Mouse (Mus musculus): Measurements from ENCODE around the gene Smap1.
"Not testable (repeated sequence)": the region's sequence is repeated elsewhere in the genome, so short reads cannot be mapped to it uniquely, and the experiment has no call there.

Smap1 gene

DNA sequence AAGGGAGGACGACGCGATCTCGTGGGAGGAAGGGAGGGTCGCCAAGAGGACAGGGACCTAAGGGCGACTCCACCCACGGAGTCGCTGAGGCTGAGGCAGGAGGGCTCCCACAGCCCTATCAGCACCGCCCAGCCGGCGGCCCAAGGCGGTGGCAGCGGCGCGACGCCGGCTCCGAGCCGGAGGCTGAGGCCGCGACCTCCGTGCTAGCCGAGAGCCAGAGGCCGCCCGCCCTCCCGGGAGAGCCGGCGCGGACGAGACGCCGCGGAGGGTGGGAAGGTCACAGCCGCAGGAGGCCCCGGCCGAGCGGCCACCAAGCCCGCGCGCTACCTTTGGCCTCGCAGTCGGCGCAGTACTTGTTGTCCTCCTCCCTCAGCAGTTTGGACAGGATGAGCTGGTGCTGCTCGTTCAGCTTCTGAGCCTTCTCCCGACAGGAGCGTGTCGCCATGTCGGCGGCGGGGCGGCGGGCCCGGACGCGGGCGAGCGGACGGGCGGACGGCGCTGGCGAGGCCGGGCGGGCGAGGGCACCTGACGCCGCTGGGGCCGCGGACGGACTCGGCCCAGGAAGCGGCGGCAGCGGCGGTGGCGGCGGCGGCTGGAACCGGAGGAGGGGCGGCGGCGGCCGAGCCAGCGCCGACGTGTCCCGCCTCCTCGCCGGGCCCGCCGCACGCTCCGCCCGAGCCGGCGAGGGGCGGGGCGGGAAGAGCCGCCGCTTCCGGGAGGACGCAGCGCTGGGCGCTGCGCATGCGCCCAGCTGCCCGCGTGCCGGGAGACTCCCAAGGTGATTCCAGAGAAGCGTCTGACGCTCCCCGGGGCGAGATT lies at the start of gene Smap1:
TSS of gene Smap1 (minus strand) at position 607 of the 819 bp plus-strand sequence.
- DNase-seq (ENCODE audit: low spot score in 2 of 2), result peak; percentile 52 to 69

DNA sequence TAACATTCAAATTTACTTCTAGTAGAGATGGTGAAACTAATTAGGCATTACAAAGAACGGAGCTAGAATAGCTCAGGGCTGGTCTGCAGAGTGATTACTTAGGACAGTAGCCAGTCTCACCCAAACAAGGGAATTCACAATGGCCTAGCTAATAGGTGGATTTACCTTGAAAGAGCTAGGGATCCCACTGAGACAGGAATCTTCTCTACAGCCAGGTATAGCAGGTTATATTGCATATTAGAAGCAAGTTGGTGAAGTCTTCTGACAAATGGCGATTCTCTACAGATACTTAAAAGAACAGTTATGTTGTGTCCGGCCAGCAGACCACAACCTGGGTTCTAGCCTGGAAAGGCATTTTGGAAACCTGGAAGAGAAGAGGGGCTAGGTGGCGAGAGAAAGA lies 49.0 kb upstream of the Smap1 start:
- not testable (repeated sequence) for DNase-seq (ENCODE audit: low spot score in 2 of 2)

DNA sequence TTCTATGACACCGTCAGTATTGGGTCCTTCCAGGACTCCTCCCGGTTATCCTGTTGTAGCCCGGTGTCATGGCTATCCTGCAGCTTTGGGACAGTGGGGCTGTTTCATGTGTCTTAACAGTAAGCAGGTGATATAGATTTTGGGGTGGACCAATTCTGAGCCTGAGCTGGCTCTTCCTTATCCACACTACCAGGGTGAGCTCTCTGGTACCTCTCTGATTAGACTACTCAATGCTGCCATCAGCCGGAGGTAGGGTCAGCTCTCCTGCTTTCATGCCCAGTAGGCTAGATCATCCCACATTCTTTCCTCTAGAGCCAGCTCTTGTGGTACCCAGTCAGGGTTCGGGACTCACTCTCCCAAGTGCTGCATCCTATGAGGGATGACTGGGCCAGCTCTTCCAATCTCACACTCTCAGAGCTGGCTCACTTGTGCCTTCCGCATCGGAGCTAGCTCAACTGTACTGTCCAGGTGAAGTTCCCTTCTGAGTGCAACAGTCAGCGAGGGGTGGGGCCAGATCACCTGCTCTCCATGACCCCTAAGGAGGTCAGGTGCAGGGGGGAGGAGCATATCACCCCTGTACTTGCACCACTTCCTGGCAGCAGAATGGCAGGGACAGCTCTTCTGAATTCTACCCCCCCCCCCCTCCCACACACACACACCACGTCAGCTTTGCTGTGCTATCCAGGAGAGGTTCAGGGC lies 46.1 kb upstream of the Smap1 start:
- no peak for DNase-seq (ENCODE audit: low spot score in 2 of 2)

DNA sequence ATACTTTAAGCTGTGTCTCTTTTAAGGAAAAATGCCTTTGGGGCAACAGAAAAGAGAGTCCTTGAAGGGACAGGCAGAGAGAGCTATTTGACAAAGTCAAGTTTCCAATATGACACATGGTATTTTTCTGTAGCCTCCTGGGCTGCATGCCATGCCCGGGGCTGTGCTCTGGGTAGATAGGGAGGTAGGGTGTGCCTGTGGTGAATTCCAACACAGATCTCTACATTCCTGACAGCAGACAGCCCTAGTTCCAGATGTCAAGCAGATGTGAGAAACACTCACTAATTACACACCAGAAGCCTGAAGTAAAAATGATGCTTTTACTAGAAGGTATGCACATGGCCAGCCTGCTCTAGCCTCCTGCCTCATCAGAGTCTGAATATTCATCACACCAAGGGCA lies 44.1 kb upstream of the Smap1 start:
- DNase-seq (ENCODE audit: low spot score in 2 of 2), result no peak

DNA sequence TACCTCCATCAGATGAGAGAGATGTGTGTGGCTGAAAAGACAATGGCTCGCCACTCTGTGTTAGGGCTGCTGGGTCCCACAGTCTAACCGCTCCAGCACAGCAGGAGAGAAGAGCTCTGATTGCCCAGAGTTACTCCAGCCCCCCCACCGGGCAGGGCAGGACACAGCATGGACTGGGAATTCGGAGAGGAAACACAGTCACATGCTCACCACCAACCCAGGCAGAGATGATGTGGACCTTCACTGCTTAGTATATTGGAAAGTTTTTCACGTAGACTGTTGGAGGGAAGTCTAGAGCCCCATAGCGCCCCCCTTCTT lies 37.3 kb upstream of the Smap1 start:
- DNase-seq (ENCODE audit: low spot score in 2 of 2), result no peak

DNA sequence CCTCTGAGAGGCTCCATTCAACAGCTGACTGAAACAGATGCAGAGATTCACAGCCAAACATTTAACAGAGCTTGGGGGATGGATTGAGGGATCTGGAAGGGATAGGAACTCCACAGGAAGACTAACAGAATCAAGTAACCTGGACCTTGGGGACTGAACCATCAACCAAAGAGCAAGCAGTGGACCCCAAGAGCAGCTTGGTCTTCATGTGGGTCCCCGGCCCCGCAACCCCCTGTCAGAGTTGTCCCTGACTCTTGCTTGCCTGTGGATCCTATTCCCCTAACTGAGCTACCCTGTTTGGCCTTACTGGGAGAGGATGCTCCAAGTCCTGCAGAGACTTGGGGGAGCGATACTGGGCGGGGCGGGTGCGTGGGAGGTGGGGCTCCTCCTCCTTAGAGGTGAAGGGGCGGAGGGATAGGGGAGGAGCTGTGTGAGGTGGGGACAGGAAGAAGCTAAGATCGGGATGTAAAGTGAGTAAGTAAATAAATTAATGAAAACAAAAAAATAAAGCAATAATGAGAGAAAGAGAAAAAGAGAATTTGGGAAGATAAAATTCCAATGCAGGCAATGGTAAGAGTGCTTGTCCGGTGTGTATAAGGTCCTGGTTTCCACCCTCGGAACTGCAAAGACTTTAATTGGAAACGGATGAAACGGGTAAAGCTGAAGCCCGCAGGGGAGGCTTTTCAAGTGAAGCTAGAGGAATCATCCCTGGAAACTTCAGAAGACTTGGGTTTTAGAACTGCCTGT lies 36.7 kb upstream of the Smap1 start:
- DNase-seq (ENCODE audit: low spot score in 2 of 2), result no peak

DNA sequence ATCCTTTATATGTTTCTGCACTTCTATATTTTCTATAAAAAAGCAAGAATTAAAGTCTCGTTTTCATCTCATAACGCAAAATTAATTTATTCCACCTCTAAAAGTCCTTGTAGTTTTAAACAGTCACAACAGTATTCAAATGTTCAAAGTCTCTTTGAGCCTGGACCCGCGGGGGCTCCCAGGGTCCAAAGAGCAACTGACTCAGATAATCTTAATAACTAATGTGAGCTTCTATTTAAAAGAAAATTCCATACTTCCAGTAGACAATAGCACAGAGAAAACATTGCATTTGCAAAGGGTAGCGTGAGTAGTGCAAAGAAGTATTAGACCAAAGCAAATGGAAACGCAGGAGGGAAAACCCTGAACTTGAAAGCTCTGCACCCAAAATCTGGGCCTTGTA lies 36.0 kb upstream of the Smap1 start:
- no peak for DNase-seq (ENCODE audit: low spot score in 2 of 2)

DNA sequence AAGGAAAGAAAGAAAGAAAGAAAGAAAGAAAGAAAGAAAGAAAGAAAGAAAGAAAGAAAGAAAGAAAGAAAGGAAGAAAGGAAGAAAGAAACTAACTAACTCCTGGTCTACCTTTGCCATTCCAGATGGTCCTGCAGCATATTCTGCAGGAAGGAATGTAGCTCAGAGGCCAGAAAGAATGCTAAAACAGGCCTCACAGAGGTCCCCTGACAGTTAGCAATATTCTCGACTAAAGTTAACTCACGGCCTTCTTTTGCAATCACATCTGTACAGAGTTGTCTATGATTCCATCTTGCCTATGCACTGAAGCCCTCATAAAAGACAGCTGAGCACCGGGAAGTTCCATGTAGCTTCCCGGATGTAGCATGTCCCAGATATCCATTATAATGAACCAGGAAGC lies 33.4 kb upstream of the Smap1 start:
- no peak for DNase-seq (ENCODE audit: low spot score in 2 of 2)

DNA sequence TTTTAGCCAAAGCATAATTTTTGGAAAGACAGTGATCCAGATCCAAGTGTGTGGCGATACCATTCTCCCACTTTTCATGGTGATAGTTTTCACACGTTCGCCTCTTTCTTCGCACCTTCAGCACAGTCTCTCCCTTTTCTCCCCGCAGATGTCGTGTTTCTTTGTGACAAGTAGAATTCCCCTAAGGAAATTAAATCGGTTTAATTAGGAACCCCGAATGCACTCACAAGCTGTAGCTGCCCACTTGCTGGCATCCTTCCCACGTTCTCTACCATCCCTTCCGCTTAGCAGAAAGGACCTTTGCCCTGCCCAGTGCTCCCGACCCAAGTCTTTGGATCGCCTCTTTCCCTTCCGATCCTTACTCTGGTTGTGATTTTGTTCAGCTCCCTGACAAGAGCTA lies 31.8 kb upstream of the Smap1 start:
- DNase-seq (ENCODE audit: low spot score in 2 of 2), result no peak

DNA sequence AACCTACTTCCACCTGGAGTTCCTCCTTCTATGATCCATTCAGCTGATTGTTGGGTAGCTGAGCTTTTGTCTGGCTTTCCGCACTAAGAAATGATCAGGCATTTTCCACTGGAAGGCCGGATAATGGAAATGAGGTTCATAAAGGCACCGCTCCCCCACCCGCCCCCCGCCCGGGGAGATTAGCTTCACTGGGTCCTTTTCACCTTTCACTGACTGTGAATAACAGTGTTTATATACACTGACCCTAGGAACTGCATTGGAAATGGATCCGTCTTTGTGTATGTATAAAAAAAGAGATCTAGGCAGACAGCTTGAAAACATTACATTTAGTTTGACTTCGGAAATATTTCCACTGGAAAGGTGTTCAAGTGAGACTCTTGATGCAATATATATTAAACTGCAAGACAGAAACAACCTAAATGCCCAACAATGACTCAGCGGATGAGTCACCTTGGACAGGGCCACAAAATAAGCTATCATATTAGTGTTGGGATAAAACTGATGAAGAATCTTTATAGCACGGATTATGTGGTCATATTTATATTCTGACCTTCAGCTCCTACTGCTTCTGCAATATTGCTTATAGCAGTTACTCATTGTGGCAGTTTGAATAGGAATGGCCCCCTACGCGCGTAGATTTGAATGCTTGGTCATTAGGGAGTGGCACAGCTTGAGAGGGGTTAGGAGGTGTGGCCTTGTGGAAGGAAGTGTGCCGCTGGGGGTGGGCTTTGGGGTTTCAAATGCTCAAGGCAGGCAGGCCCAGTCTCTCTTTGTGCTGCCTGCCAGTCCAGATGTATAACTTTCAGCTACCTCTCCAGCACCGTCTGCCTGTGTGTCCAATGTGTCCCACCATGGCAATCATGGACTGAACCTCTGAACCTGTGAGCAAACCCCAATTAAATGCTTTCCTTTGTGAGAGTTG lies 26.9 kb upstream of the Smap1 start:
- DNase-seq (ENCODE audit: low spot score in 2 of 2), result no peak

DNA sequence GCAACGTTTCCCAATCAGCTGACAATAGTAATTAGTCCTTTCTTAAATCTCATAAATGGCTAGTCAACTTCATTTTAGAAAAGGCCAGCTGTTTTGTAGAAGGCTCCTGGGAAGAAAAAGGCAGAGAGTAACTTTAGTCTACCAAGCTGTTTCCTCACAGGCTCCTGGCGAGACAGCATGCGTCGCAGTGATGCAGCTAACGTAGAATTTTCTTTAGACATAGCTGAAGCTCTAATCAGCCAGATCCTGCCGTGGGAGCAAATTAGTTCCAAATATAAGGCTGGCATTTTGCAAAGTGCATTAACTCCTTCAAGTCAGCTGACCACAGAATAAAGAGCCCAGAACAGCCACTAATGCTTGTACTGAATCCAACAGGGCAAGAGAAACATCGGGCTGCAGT lies 26.2 kb upstream of the Smap1 start:
- no peak for DNase-seq (ENCODE audit: low spot score in 2 of 2)

DNA sequence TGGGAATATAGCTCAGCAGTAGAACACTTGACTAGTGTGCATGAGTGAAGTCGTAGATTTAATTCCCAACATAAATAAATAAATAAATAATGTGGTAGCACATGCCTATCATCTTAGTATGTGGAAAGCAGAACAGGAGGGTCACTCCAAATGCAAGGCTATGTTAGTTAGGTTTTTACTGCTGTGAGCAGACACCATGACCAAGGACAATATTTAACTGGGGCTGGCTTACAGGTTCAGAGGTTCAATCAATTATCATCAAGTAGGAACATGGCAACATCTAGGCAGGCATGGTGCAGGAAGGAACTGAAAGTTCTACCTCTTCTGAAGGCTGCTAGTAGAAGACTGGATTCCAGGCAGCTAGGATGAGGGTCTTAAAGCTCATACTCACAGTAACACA lies 22.0 kb upstream of the Smap1 start:
- no peak for DNase-seq (ENCODE audit: low spot score in 2 of 2)

DNA sequence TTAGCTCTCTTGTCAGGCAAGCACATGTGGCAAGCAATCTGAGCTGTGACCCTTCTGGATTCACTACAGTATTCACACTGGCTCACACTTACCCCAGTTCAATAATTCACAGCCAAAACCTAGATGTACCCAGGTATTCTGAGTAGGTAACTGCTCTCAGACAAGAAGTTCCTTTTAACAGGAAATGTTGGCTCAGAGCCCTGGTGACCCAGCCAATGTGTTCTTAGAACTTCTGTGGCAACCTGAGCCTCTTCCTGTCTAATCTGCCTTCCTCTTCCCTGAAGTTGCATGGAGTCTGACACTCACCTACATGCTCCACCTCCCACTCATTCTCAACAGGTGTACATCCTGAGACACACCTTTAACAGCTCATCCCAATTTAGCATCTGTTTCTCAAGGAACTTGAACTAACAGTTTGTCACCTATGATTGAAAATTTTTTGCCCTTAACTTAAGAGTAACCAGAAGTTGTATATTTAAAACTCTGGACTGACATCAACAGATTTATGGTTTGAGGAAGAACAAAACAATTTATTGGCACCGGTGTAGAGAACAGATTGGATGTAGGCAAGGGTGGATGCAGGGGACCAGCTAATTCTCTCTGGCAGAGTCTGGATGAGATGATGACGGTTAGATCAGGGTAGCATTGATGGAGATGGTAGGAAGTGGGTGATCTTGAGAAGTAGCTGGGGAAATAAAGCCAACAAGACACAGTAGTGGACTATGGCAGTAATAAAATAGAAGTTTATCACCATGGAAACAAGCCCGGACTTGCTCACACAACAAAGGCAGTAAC lies 21.2 kb upstream of the Smap1 start:
- DNase-seq (ENCODE audit: low spot score in 2 of 2), result no peak

DNA sequence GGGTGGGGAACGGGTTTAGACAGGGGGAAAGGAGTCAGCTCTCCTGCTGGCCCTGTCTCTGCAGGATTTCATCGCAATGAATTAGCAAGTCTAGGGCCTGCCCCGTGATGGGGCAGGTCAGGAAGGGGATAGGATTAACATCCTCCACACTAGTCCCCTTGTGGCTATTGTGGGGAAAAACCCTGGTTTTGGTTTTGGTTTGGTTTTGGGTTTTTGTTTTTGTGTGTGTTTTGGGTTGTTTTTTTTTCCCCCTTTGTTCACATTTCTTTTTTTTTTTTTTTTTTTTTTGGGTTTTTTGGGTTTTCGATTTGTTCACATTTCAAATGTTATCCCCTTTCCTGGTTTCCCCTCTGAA lies 13.3 kb upstream of the Smap1 start:
- no peak for DNase-seq (ENCODE audit: low spot score in 2 of 2)

DNA sequence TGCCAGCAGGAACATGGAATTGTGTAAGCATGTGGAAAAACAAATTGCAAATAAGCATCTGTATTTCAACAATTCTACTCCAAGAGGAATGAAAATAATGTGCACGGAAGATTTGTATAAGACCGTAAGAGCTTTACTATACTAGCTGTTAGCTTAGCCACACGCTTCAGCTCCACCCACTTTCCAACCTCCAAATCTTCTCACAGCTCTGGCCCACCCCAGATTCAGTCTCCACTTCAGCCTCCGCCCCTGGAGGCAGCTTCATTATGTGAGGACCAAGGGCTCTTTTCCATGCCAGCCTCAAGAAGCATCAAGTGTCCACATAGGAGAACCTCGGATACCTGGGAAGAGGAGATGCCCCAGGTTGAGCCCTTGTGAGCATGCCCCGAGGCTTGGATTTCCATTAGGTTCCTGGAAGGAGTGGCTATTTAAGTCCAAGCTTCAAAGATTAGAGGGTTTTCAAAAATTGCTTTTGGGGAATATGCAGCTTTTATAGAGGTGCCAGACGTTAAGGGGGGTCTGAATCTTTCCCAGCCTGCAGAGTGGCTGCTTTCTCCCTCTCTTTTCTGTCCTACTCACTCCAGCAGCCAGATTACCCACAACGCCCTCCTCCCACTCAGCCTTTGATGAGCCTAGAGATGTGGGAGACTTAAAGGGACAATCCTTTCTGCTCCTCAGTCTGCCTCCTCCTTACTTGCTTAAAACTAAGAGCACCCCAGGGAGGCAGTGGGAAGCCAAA lies 12.7 kb upstream of the Smap1 start:
- no peak for DNase-seq (ENCODE audit: low spot score in 2 of 2)

DNA sequence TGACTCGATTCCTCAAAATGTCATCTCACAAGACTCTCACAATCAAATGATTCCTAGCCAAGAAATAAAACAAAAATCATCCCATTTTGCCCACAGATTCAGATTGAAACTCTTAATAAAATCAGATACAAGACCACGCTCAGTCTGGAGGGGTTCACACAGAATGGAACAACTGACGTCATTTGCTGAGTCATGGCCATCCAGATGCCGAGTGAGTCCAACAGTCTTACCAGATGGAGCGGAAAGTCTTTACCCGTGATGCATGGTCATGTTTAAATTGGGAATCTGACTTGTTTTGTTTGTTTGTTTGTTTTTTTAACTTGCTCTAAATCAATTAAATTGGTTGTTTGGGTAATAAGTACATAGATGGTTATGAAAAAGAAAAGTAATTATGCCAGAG lies 7.3 kb upstream of the Smap1 start:
- no peak for DNase-seq (ENCODE audit: low spot score in 2 of 2)

DNA sequence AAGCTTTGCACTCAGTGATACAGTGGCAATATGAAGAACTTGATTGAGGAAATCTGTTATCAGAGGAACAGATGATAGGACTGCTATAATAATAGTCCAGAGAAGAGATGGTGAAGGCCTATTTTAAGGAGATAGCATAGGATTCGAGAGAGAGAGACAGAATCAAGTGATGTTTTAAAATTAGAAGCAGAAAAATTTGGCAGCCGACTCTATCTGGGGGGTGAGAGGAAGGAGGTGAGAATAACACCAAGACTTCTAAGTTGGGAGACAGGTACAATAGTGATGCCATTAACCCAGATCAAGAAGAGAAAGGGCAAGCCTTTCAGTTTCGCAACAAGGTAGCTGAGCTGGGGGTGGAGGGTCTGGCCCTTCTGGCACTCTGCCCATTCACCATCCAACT lies 6.3 kb upstream of the Smap1 start:
- DNase-seq (ENCODE audit: low spot score in 2 of 2), result no peak

DNA sequence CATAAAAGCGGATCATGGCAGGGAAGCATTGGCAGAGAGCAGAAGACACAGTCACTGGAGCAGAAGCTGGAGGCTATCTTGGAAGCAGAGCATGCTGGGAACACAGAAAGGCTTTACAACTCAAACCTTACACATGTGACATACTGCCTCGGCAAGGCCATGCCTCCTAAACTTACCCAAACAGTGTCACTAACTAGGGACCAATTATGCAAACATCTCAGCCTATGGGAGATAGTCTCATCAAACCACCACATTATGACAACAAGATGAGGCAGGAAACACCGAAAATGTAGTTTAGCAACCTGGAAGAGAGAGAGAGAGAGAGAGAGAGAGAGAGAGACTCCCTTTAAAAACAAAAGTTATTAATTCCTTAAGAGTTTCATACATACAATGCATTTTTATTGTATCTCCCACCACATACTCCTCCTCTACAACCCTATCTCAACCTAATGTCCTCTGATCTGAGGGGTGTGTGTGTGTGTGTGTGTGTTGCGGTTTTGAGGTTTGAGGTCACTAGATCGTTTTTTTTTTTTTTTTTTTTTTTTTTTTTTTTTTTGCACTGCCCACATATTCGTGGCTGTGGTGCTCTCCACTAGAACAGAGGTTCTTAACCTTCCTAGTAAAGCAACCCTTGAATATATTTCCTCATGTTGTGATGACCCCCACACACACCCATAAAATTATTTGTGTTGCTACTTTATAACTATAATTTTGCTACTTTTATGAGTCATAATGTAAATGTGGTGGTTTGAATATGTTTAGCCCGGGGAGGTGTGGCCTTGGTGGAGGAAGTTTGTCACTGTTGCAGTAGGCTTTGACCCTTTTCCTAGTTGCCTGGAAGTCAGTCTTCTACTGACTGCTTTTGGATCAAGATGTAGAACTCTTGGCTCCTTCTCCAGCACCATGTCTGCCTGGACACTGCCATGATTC lies 1.9 kb upstream of the Smap1 start:
- DNase-seq (ENCODE audit: low spot score in 2 of 2), result peak in 1 of 2 experiments; percentile 6

DNA sequence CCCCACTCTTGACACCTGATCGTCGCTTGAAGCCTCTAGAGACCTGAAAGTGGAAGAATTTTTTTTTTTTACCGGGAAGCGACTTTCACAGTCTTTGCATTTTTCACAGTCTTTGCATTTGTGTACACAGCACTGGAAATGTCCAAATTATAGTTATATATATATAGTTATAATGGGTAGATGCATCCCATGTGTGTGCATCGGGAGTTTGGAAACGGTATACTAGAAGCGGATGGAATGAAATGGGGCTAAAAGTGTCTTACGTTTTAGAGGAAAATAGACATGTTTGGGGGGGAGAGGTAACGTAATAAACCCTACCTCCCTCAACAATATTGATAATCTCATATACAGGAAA lies 390 bp upstream of the Smap1 start:
- DNase-seq (ENCODE audit: low spot score in 2 of 2), result no peak

Data from natural killer cell, adult 2 months (primary cell).